Mouse (Mus musculus): ENCODE data around the gene Pam.
"Not testable (repeated sequence)": the region's sequence is repeated elsewhere in the genome, so short reads cannot be mapped to it uniquely, and the experiment has no call there.

The Pam gene

GRCm38 (mm10) chr1:97809255-97809912 is 286.1 kb downstream of the Pam start:
- DNase-seq = no peak

GRCm38 (mm10) chr1:97804520-97804919 is 290.9 kb downstream of the Pam start:
- no peak for DNase-seq

- DNase-seq = no peak
These were observed 293.1 kb downstream of the Pam start for GRCm38 (mm10) chr1:97802207-97802902.

- DNase-seq = no peak
These were observed 299.5 kb downstream of the Pam start for GRCm38 (mm10) chr1:97795936-97796335.

- no peak for DNase-seq
These were observed 301.3 kb downstream of the Pam start for GRCm38 (mm10) chr1:97794110-97794509.

- DNase-seq = no peak
These were observed 307.0 kb downstream of the Pam start for GRCm38 (mm10) chr1:97788490-97788889.

- no peak for DNase-seq
These were observed 307.8 kb downstream of the Pam start for GRCm38 (mm10) chr1:97787674-97788073.

GRCm38 (mm10) chr1:97785685-97786393 is 309.6 kb downstream of the Pam start:
- no peak for DNase-seq

- DNase-seq = no peak
These were observed 310.5 kb downstream of the Pam start for GRCm38 (mm10) chr1:97784928-97785327.

GRCm38 (mm10) chr1:97781674-97782073 is 313.8 kb downstream of the Pam start:
- DNase-seq = no peak

- no peak for DNase-seq
These were observed 321.5 kb downstream of the Pam start for GRCm38 (mm10) chr1:97773973-97774372.

GRCm38 (mm10) chr1:97773362-97773761 is 322.1 kb downstream of the Pam start:
- DNase-seq = no peak

- no peak for DNase-seq
These were observed 323.7 kb downstream of the Pam start for GRCm38 (mm10) chr1:97771727-97772126.

- DNase-seq = peak; percentile 8 to 23
These were observed 324.3 kb downstream of the Pam start for GRCm38 (mm10) chr1:97771118-97771517.

GRCm38 (mm10) chr1:97769904-97770753 is 325.3 kb downstream of the Pam start, which contains the start of the genes Gin1 and Ppip5k2:
Gene Gin1 (plus strand): TSS chr1:97770172.
Gene Ppip5k2 (minus strand): TSS chr1:97770411.
- DNase-seq = peak; percentile 96 to 97

GRCm38 (mm10) chr1:97769294-97769903 is 326.0 kb downstream of the Pam start:
- DNase-seq = peak; percentile 22 to 23

GRCm38 (mm10) chr1:97768906-97769293 is 326.5 kb downstream of the Pam start:
- DNase-seq = no peak

- no peak for DNase-seq
These were observed 327.4 kb downstream of the Pam start for GRCm38 (mm10) chr1:97768089-97768488.

- not testable (repeated sequence) for DNase-seq
These were observed 329.7 kb downstream of the Pam start for GRCm38 (mm10) chr1:97765712-97766111.

GRCm38 (mm10) chr1:97761477-97761876 is 334.0 kb downstream of the Pam start:
- DNase-seq = no peak

- DNase-seq = no peak
These were observed 334.8 kb downstream of the Pam start for GRCm38 (mm10) chr1:97760598-97760997.

GRCm38 (mm10) chr1:97759841-97760240 is 335.6 kb downstream of the Pam start:
- no peak for DNase-seq
